Mouse (Mus musculus) retina, postnatal 1 day (tissue): Measurements from ENCODE around the gene Cacnb4.

ENCODE experiments used
- DNase-seq: peaks from one replicate; pipeline ENCODE4 v3.0.0-alpha.2; 2012

Gene Cacnb4

GRCm38 (mm10) chr2:52603935-52604650 lies 72.5 kb downstream of the Cacnb4 start:
- no peak for DNase-seq

GRCm38 (mm10) chr2:52603421-52603820 lies 73.2 kb downstream of the Cacnb4 start:
- DNase-seq: no peak

GRCm38 (mm10) chr2:52602921-52603320 lies 73.7 kb downstream of the Cacnb4 start:
- DNase-seq: no peak

- no peak for DNase-seq
Observed at GRCm38 (mm10) chr2:52602228-52602627, 74.4 kb downstream of the Cacnb4 start.

- DNase-seq: no peak
Observed at GRCm38 (mm10) chr2:52597511-52597910, 79.1 kb downstream of the Cacnb4 start.

- no peak for DNase-seq
Observed at GRCm38 (mm10) chr2:52593814-52594213, 82.8 kb downstream of the Cacnb4 start.

GRCm38 (mm10) chr2:52593260-52593659 lies 83.4 kb downstream of the Cacnb4 start:
- no peak for DNase-seq

GRCm38 (mm10) chr2:52590970-52591347 lies 85.7 kb downstream of the Cacnb4 start:
- peak; percentile 92 for DNase-seq

- no peak for DNase-seq
Observed at GRCm38 (mm10) chr2:52590340-52590969, 86.2 kb downstream of the Cacnb4 start.

GRCm38 (mm10) chr2:52589514-52589913 lies 87.1 kb downstream of the Cacnb4 start:
- no peak for DNase-seq

- DNase-seq: no peak
Observed at GRCm38 (mm10) chr2:52585384-52585783, 91.2 kb downstream of the Cacnb4 start.

GRCm38 (mm10) chr2:52581132-52581781 lies 95.4 kb downstream of the Cacnb4 start:
- DNase-seq: no peak

- no peak for DNase-seq
Observed at GRCm38 (mm10) chr2:52580697-52581096, 95.9 kb downstream of the Cacnb4 start.

- DNase-seq: no peak
Observed at GRCm38 (mm10) chr2:52578846-52579245, 97.8 kb downstream of the Cacnb4 start.

- DNase-seq: no peak
Observed at GRCm38 (mm10) chr2:52577700-52578099, 98.9 kb downstream of the Cacnb4 start.

- DNase-seq: no peak
Observed at GRCm38 (mm10) chr2:52576546-52576945, 100.1 kb downstream of the Cacnb4 start.

- no peak for DNase-seq
Observed at GRCm38 (mm10) chr2:52575637-52576175, 100.9 kb downstream of the Cacnb4 start.

GRCm38 (mm10) chr2:52574929-52575328 lies 101.7 kb downstream of the Cacnb4 start:
- DNase-seq: no peak

GRCm38 (mm10) chr2:52572221-52572620 lies 104.4 kb downstream of the Cacnb4 start:
- DNase-seq: no peak

- no peak for DNase-seq
Observed at GRCm38 (mm10) chr2:52571339-52571968, 105.2 kb downstream of the Cacnb4 start.

GRCm38 (mm10) chr2:52570781-52571180 lies 105.8 kb downstream of the Cacnb4 start:
- no peak for DNase-seq

GRCm38 (mm10) chr2:52570171-52570570 lies 106.5 kb downstream of the Cacnb4 start:
- DNase-seq: no peak

- no peak for DNase-seq
Observed at GRCm38 (mm10) chr2:52568131-52568530, 108.5 kb downstream of the Cacnb4 start.
